Mouse (Mus musculus): ENCODE data around the gene 4921517D22Rik. TPM values are rescaled to one million over a fixed set of nuclear protein-coding genes. Genes with fewer than 3 reads are reported as not detected.

Gene 4921517D22Rik
- total RNA-seq, 2 experiments from 2014 or later = not detected

Other genes starting within 250 kb of the 4921517D22Rik start
- gene Agtpbp1, start 108.9 kb downstream of the 4921517D22Rik start, total RNA-seq (2015) = 44.3 and 45.6 TPM in 2 replicates
- gene Agtpbp1, start 108.9 kb downstream of the 4921517D22Rik start, total RNA-seq (2017) = 46.6 and 55.7 TPM in 2 replicates
- 59.8 and 66.4 TPM in 2 replicates for gene Naa35, start 108.8 kb downstream of the 4921517D22Rik start, total RNA-seq (2015)
- gene Naa35, start 108.8 kb downstream of the 4921517D22Rik start, total RNA-seq (2017) = 35.5 and 42.6 TPM in 2 replicates
- 11.8 and 14.3 TPM in 2 replicates for gene Golm1, start 18.3 kb downstream of the 4921517D22Rik start, total RNA-seq (2015)
- 18.5 and 26.2 TPM in 2 replicates for gene Golm1, start 18.3 kb downstream of the 4921517D22Rik start, total RNA-seq (2017)
- not detected in 2 replicates for gene Spata31d1a, start 16.2 kb upstream of the 4921517D22Rik start, total RNA-seq (2015)
- gene Spata31d1a, start 16.2 kb upstream of the 4921517D22Rik start, total RNA-seq (2017) = not detected in 2 replicates
- gene Spata31d1b, start 18.2 kb upstream of the 4921517D22Rik start, total RNA-seq (2015) = not detected in 2 replicates
- gene Spata31d1b, start 18.2 kb upstream of the 4921517D22Rik start, total RNA-seq (2017) = not detected in 2 replicates
- gene Spata31d1d, start 37.6 kb upstream of the 4921517D22Rik start, total RNA-seq (2015) = not detected in 2 replicates
- not detected in 2 replicates for gene Spata31d1d, start 37.6 kb upstream of the 4921517D22Rik start, total RNA-seq (2017)
- 0.10 TPM in 1 of 2 replicates, not detected in the other for gene 1700014D04Rik, start 52.6 kb upstream of the 4921517D22Rik start, total RNA-seq (2015)
- gene 1700014D04Rik, start 52.6 kb upstream of the 4921517D22Rik start, total RNA-seq (2017) = not detected in 2 replicates
- 65.4 and 74.1 TPM in 2 replicates for gene Isca1, start 75.7 kb upstream of the 4921517D22Rik start, total RNA-seq (2015)
- 29.9 and 34.0 TPM in 2 replicates for gene Isca1, start 75.7 kb upstream of the 4921517D22Rik start, total RNA-seq (2017)
- not detected in 2 replicates for gene Gm49354, start 88.1 kb upstream of the 4921517D22Rik start, total RNA-seq (2015)
- not detected in 2 replicates for gene Gm49354, start 88.1 kb upstream of the 4921517D22Rik start, total RNA-seq (2017)
- 55.9 and 65.0 TPM in 2 replicates for gene Tut7, start 129.0 kb upstream of the 4921517D22Rik start, total RNA-seq (2015)
- gene Tut7, start 129.0 kb upstream of the 4921517D22Rik start, total RNA-seq (2017) = 73.9 and 127 TPM in 2 replicates

Data from megakaryocyte progenitor cell, adult 5-6 weeks (primary cell).